Mouse (Mus musculus) liver (tissue): ENCODE results near the gene Ier5.
A peak's percentile ranks its signal among the peaks of the same experiment; 100 is the strongest.

Experiments
- DNase-seq: peaks from one replicate; pipeline ENCODE4 v3.0.0-alpha.2; 2020; ENCODE audit warnings: mixed read lengths

Gene Ier5

GRCm38 (mm10) chr1:155075856-155076255 is 23.6 kb downstream of the Ier5 start:
- no peak for DNase-seq

GRCm38 (mm10) chr1:155074856-155075255 is 24.6 kb downstream of the Ier5 start:
- peak; percentile 32 for DNase-seq

GRCm38 (mm10) chr1:155073905-155074304 is 25.5 kb downstream of the Ier5 start:
- no peak for DNase-seq

GRCm38 (mm10) chr1:155073133-155073532 is 26.3 kb downstream of the Ier5 start:
- DNase-seq, result no peak

- DNase-seq, result no peak
These were observed 28.1 kb downstream of the Ier5 start for GRCm38 (mm10) chr1:155071287-155071876.

- no peak for DNase-seq
These were observed 28.7 kb downstream of the Ier5 start for GRCm38 (mm10) chr1:155070561-155071286.

GRCm38 (mm10) chr1:155069696-155070095 is 29.7 kb downstream of the Ier5 start:
- DNase-seq, result no peak

- no peak for DNase-seq
These were observed 33.2 kb downstream of the Ier5 start for GRCm38 (mm10) chr1:155066196-155066595.

- no peak for DNase-seq
These were observed 34.3 kb downstream of the Ier5 start for GRCm38 (mm10) chr1:155065068-155065701.

- no peak for DNase-seq
These were observed 34.8 kb downstream of the Ier5 start for GRCm38 (mm10) chr1:155064649-155065048.

GRCm38 (mm10) chr1:155064111-155064510 is 35.3 kb downstream of the Ier5 start:
- DNase-seq, result no peak

- no peak for DNase-seq
These were observed 36.5 kb downstream of the Ier5 start for GRCm38 (mm10) chr1:155062963-155063362.

- DNase-seq, result no peak
These were observed 37.4 kb downstream of the Ier5 start for GRCm38 (mm10) chr1:155062057-155062456.

GRCm38 (mm10) chr1:155060832-155061801 is 38.3 kb downstream of the Ier5 start:
- DNase-seq, result no peak

- no peak for DNase-seq
These were observed 39.2 kb downstream of the Ier5 start for GRCm38 (mm10) chr1:155060261-155060660.

GRCm38 (mm10) chr1:155059505-155059904 is 39.9 kb downstream of the Ier5 start:
- peak; percentile 67 for DNase-seq

- DNase-seq, result no peak
These were observed 41.1 kb downstream of the Ier5 start for GRCm38 (mm10) chr1:155058099-155059012.

GRCm38 (mm10) chr1:155056166-155056565 is 43.3 kb downstream of the Ier5 start:
- no peak for DNase-seq

GRCm38 (mm10) chr1:155055041-155055440 is 44.4 kb downstream of the Ier5 start:
- no peak for DNase-seq

- DNase-seq, result no peak
These were observed 45.0 kb downstream of the Ier5 start for GRCm38 (mm10) chr1:155054366-155054965.

- DNase-seq, result no peak
These were observed 46.1 kb downstream of the Ier5 start for GRCm38 (mm10) chr1:155053296-155053695.
